Mouse (Mus musculus): Measurements from ENCODE around the gene Nps.

DNA sequence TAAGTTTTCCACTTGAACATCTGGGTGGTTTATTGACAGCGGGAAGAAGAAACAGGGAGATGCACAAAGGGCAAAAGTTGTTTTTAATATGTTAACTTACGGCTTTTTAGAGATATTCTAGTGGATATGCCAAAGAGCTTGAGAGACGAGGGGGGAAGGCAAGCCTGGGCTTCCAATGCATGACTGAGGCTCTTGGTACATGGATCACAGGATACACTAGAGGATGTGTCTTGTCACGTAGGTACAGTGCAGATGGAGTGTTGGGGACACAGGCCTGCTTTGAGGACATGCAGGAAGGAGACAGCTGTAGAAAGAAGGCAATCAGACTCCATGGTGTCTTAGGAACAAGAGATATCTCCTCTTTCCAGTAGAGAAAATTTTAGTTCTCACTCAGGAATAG is 19.1 kb upstream of the Nps start:
- TF ChIP-seq CTCF (IDR thresholded peaks at IDR 0.05; ENCODE audit: insufficient read depth, low read depth, low read length): no peak
- TF ChIP-seq POLR2A (IDR thresholded peaks at IDR 0.05; ENCODE audit: insufficient read depth, low read depth, low read length): no peak

All from olfactory bulb, adult 2 months (tissue).